Mouse (Mus musculus) right cerebral cortex, adult 18-20 months (tissue): Measurements from ENCODE around the gene Ros1.

ENCODE experiments used
- DNase-seq: peaks from one replicate; pipeline ENCODE4 v3.0.0; 2022; ENCODE audit warnings: mixed read lengths

Gene Ros1

GRCm38 (mm10) chr10:52194957-52195852 lies at the start of gene Ros1:
TSS of gene Ros1 (minus strand) at chr10:52195244.
- no peak for DNase-seq

DNA sequence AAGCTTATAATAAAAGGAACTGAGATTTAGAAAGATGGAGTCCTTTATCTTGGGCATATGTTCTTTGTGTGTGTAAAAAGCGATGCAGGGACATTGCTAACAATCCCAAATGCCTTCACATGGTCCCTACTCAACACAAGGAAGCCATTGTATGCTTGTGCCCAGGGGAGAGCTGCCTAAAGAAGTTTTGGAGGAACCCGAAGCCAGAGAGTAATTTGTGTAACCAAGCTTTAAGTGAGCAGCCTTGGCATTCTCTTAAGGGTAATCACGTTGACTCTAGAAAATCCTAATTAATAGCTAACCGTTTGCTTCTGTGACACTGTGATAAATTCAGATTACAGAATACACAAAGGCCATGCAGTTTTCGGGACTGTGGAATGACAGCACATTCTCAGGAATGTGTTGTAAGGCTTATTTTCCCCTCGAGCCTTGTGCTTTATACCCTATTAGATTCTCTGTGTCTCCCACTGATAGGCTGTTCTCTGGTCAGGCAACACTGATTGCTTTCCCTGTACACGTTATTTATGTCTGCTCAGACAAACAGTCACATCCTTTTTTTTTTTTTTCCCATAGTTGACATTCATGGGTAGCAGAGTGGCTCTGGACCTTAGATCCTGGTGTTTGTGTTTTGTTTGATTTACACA lies 47.8 kb upstream of the Ros1 start:
- no peak for DNase-seq

DNA sequence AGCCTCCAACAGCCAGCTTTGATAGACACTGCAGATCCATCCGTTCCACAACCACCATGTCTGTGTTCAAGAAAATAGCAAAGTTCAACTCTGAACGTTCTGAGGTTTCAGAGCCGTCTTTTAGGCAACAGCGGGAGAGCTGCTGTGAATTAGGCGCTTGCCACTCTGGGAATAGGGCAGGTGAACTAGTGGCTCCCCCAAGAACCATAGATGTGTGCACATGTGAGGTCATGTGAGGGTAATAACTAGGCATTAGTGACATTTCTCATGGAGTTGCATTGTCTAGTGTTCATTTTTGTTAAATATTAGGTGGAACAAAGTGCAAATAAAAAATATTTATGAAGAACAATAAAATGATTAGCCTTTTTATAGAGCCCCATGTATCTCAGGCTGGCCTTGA lies 47.0 kb upstream of the Ros1 start:
- no peak for DNase-seq

GRCm38 (mm10) chr10:52235461-52235860 lies 40.4 kb upstream of the Ros1 start:
- no peak for DNase-seq

DNA sequence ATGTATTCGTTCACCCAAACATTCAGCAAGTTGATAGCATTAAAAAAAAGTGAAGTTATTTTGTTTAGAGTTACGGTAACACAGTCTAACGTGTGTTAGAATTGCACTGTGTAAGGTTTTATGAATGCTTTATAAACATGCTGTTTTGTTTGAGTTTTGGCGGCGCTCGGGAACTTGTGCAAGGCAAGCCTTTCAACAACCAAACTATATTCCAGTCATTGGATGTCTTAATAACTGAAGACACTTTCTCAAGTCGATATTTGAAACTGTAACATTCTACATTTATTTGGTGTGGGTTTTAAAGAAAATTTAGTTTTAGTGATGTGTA lies 39.6 kb upstream of the Ros1 start:
- DNase-seq = no peak

DNA sequence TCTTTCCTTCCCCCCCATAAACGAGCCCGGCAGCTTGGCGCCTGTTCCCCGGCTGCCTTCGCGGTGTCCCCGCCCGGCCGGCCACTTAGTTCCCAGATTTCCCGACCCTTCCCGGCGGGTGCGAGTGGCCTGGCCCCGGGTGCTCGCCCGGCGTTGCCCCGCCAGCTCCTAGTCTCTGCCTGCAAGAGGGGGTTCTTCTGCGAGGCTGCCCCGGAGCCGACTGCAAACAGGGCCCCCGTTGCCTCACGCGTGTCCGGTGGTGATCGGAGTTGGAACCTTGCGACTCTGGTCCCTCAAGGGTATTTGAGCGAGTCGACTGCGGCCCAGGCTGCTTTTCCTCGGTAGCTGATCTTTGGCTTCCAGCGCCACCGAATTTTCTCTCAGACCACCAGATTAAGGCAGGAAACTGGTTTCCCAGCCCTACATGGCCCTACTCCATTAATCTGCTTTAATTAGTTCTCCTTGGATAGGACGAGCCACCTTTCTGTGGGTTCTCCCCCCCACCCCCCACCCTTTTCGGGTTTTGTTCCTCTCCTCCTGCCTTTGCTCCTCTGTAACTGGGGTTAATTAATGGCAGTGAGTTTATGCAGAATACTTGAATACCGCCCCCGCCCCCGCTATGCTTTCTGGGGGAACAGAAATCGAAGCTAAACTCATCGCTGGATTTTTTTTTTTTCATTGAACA lies 39.1 kb upstream of the Ros1 start:
- DNase-seq = no peak

GRCm38 (mm10) chr10:52233301-52233968 lies 38.4 kb upstream of the Ros1 start, which contains the start of gene Dcbld1:
TSS of gene Dcbld1 (plus strand) at chr10:52233619.
- DNase-seq = peak; percentile 37

- DNase-seq = no peak
Observed at GRCm38 (mm10) chr10:52232196-52233176, 37.4 kb upstream of the Ros1 start.

- no peak for DNase-seq
Observed at GRCm38 (mm10) chr10:52219600-52219999, 24.6 kb upstream of the Ros1 start.

DNA sequence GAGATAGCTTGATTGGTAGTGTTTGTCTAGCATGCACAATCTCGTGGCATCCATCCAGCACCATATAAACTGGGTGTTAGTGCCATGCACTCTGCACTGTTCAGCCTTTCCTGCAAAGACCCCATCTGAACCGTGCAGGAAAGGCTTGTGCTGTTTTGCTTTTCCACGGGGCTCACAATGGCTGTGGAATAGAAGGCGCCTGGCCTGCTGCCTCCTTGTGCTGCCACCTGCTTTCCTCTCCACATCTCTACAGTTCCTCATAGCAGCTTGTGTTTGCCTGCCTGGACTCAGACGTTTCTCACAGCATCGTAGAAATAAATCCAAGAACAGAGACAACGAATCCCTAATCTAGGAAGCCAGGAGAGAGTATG lies 22.5 kb upstream of the Ros1 start:
- DNase-seq = no peak

GRCm38 (mm10) chr10:52216797-52217563 lies 21.9 kb upstream of the Ros1 start:
- peak; percentile 56 for DNase-seq

- no peak for DNase-seq
Observed at GRCm38 (mm10) chr10:52215267-52215818, 20.3 kb upstream of the Ros1 start.

GRCm38 (mm10) chr10:52204006-52204405 lies 9.0 kb upstream of the Ros1 start:
- no peak for DNase-seq

GRCm38 (mm10) chr10:52185900-52186299 lies 9.1 kb downstream of the Ros1 start:
- DNase-seq = peak; percentile 19

GRCm38 (mm10) chr10:52182878-52183277 lies 12.2 kb downstream of the Ros1 start:
- DNase-seq = no peak

- no peak for DNase-seq
Observed at GRCm38 (mm10) chr10:52174376-52174775, 20.7 kb downstream of the Ros1 start.

- no peak for DNase-seq
Observed at GRCm38 (mm10) chr10:52170489-52170888, 24.6 kb downstream of the Ros1 start.

DNA sequence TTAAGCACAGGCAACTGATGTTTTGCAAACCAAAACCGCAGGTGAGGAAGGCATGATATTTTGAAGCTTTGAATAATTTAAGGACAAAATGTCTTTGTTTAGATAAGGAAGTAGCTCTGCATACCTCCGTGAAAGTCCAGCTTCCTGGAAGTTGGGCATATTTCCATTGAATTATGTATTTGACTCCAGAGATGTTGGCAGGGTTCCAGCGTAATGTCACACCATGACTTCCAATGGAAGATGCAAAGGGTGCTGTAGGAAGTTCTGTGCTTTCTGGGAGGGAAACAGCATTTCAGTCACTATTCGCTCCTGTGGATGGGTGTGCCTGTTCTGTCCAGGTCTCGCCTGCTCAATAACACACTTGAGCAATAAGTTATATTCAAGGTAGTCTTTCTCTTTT lies 25.2 kb downstream of the Ros1 start:
- no peak for DNase-seq

DNA sequence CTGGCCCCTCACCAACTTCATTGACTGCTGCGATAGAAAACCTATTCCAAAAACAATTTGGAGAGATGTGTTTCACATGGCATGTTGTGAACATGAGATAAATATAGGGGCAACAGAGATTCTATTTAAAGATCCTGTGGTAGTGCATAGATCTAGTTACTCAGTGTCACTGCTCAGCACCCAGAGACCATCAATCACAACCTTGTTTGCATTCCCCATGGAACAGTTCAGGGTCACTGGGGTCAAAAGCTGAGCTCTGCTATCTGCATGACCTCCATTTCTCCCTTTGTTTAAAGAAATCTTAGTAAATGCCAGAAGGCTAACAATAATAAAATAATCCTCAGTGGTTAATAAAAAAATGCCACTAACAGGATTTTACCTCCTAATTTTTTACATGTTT lies 29.7 kb downstream of the Ros1 start:
- no peak for DNase-seq

DNA sequence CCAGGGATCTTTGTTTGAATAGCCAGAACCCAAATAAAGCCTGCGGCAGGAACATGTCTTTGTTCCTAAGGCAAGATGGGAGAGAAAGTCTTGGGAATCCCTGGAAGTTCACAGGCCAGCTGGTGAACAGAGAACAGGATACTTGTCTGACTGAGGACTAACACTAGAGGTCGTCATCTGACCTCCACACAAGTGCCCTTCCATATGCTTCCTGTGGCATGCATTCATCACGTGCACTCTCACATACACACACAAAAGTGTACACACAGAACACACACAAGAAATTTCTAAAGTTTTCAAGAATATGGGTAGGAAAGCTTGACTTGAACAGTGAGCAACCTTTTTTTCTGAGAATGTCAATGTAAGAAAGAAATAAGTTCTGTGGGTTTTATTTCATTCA lies 34.4 kb downstream of the Ros1 start:
- no peak for DNase-seq

DNA sequence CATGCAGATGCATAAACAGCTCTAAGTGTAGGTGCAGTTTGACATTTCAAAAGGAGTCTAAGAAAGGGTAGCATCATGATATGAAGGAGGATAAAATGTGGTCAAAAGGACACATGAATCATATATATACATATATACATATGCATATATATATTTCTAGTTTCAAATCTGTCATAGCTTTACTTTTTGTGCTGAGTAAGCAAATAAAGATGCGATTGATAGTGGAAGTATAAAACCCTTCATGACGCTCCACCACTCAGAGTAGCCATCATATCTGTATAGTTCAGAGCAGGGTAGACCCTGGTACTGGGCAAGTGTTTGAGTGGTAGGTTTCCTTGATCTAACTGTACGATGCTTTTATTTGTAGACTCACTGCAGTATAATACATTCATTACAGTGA lies 35.3 kb downstream of the Ros1 start:
- no peak for DNase-seq
